Mouse (Mus musculus) E14TG2a.4 (cell line): ENCODE data around the gene Slco4a1.

ENCODE experiments used
- H3K27me3 ChIP-seq: 2 replicates; pipeline ENCODE4 v1.6.1; 2014; ENCODE audit warnings: low read length, control low read depth; ENCODE audit not compliant: insufficient read depth
- H3K36me3 ChIP-seq: 2 replicates; pipeline ENCODE4 v1.6.1; 2014; ENCODE audit warnings: low read length, control low read depth; ENCODE audit not compliant: insufficient read depth
- H3K4me1 ChIP-seq: replicated peaks from 2 replicates; pipeline ENCODE4 v1.6.1; 2014; ENCODE audit warnings: low read depth, low read length, control low read depth
- H3K4me3 ChIP-seq: replicated peaks from 2 replicates; pipeline ENCODE4 v1.5.1; 2014; ENCODE audit warnings: mild to moderate bottlenecking, low read length
- H3K9me3 ChIP-seq: 2 replicates; pipeline ENCODE4 v1.6.1; 2014; ENCODE audit warnings: low read length, control low read depth
- CTCF ChIP-seq: conservative IDR thresholded peaks from 2 replicates; pipeline ENCODE4 v1.5.1; 2014; ENCODE audit warnings: low read length
- NANOG ChIP-seq: IDR thresholded peaks from 2 replicates; pipeline ENCODE4 v1.6.1; 2014; ENCODE audit warnings: borderline replicate concordance, low read length, mixed read lengths
- POU5F1 ChIP-seq: IDR thresholded peaks from 2 replicates; pipeline ENCODE4 v1.6.1; 2014; ENCODE audit warnings: low read length, borderline replicate concordance

Gene Slco4a1

GRCm38 (mm10) chr2:180459437-180459836 lies 3.4 kb downstream of the Slco4a1 start:
- Histone ChIP-seq H3K27me3 (peaks cover 39% of the 10 kb centered on the region), H3K36me3 (peaks cover 5% of the 10 kb centered on the region), H3K4me3 (no peak overlapping the region), H3K4me1 (peaks cover 89% of the 10 kb centered on the region), H3K9me3 (no peaks in the 10 kb centered on the region)
- TF ChIP-seq POU5F1 (no peak), CTCF (no peak), NANOG (no peak)

- Histone ChIP-seq H3K27me3 (peaks cover 35% of the 10 kb centered on the region), H3K36me3 (peaks cover 19% of the 10 kb centered on the region), H3K4me3 (no peak overlapping the region), H3K4me1 (peaks cover 79% of the 10 kb centered on the region), H3K9me3 (no peaks in the 10 kb centered on the region)
- TF ChIP-seq CTCF (no peak), NANOG (no peak), POU5F1 (no peak)
These were observed 4.8 kb downstream of the Slco4a1 start for GRCm38 (mm10) chr2:180460801-180461200.

- TF ChIP-seq CTCF (no peak), NANOG (no peak), POU5F1 (no peak)
- H3K36me3 ChIP-seq = peaks cover 37% of the 10 kb centered on the region
These were observed 6.5 kb downstream of the Slco4a1 start for GRCm38 (mm10) chr2:180462593-180462992.

GRCm38 (mm10) chr2:180466505-180466904 lies 10.5 kb downstream of the Slco4a1 start:
- Histone ChIP-seq H3K36me3 (peaks cover 67% of the 10 kb centered on the region), H3K9me3 (no peaks in the 10 kb centered on the region), H3K4me3 (no peak overlapping the region), H3K27me3 (peaks cover 24% of the 10 kb centered on the region), H3K4me1 (peaks cover 28% of the 10 kb centered on the region)
- TF ChIP-seq NANOG = no peak

More at GRCm38 (mm10) chr2:180462593-180462992, 6.5 kb downstream of the Slco4a1 start:
- Histone ChIP-seq H3K9me3 (no peaks in the 10 kb centered on the region), H3K27me3 (peaks cover 22% of the 10 kb centered on the region), H3K4me1 (peaks cover 65% of the 10 kb centered on the region), H3K4me3 (no peak overlapping the region)

GRCm38 (mm10) chr2:180468871-180469270 lies 12.8 kb downstream of the Slco4a1 start:
- TF ChIP-seq CTCF (no peak), POU5F1 (no peak), NANOG (no peak)
- H3K4me1 ChIP-seq = peaks cover 24% of the 10 kb centered on the region
- H3K4me3 ChIP-seq = no peak overlapping the region
- no peaks in the 10 kb centered on the region for H3K9me3 ChIP-seq
- H3K36me3 ChIP-seq = peaks cover 69% of the 10 kb centered on the region
- peaks cover 14% of the 10 kb centered on the region; the same call in 1 of the 2 replicates for H3K27me3 ChIP-seq

- peaks cover 11% of the 10 kb centered on the region; the same call in 1 of the 2 replicates for H3K27me3 ChIP-seq
- H3K9me3 ChIP-seq = no peaks in the 10 kb centered on the region
- peaks cover 20% of the 10 kb centered on the region for H3K4me1 ChIP-seq
- TF ChIP-seq NANOG = no peak
- H3K4me3 ChIP-seq = no peak overlapping the region
- H3K36me3 ChIP-seq = peaks cover 72% of the 10 kb centered on the region
These were observed 13.7 kb downstream of the Slco4a1 start for GRCm38 (mm10) chr2:180469768-180470167.

- peaks cover 13% of the 10 kb centered on the region; the same call in 1 of the 2 replicates for H3K27me3 ChIP-seq
- H3K9me3 ChIP-seq = no peaks in the 10 kb centered on the region
- peak overlapping the region; percentile 63 for H3K4me3 ChIP-seq
- H3K4me1 ChIP-seq = peaks cover 20% of the 10 kb centered on the region
- H3K36me3 ChIP-seq = peaks cover 48% of the 10 kb centered on the region
- TF ChIP-seq POU5F1 = no peak
- TF ChIP-seq NANOG = no peak
- TF ChIP-seq CTCF = peak; percentile 88
These were observed 16.4 kb downstream of the Slco4a1 start for GRCm38 (mm10) chr2:180472306-180473079.

- no peak for TF ChIP-seq POU5F1
- TF ChIP-seq CTCF = peak; percentile 14; the same call in 1 of the 2 replicates
- Histone ChIP-seq H3K4me1 (peaks cover 20% of the 10 kb centered on the region), H3K4me3 (0 out of 2 replicates have a peak overlapping the region, but pooled peaks have one; percentile 63), H3K36me3 (peaks cover 43% of the 10 kb centered on the region), H3K9me3 (no peaks in the 10 kb centered on the region), H3K27me3 (peaks cover 13% of the 10 kb centered on the region; the same call in 1 of the 2 replicates)
These were observed 17.0 kb downstream of the Slco4a1 start for GRCm38 (mm10) chr2:180473080-180473440.

- Histone ChIP-seq H3K36me3 (peaks cover 26% of the 10 kb centered on the region), H3K4me3 (no peak overlapping the region), H3K27me3 (peaks cover 13% of the 10 kb centered on the region; the same call in 1 of the 2 replicates), H3K9me3 (no peaks in the 10 kb centered on the region), H3K4me1 (peaks cover 20% of the 10 kb centered on the region)
- TF ChIP-seq NANOG = no peak
- no peak for TF ChIP-seq CTCF
- no peak for TF ChIP-seq POU5F1
These were observed 18.8 kb downstream of the Slco4a1 start for GRCm38 (mm10) chr2:180474864-180475263.
